Mouse (Mus musculus) neural tube, embryonic 15.5 days (tissue): Measurements from ENCODE around the gene Myh10. TPM values are rescaled to one million over a fixed set of nuclear protein-coding genes. Genes with fewer than 3 reads are reported as not detected.
A peak's percentile ranks its signal among the peaks of the same experiment; 100 is the strongest.

Experiments
- ATAC-seq: fragments of 200-750 bp; cut with Nextera tagmentation; 2 replicates; pipeline ENCODE4 v1.8.0; 2017; ENCODE audit warnings: mild to moderate bottlenecking, moderate TSS enrichment, moderate library complexity; ENCODE audit not compliant: low FRiP score
- H3K27ac ChIP-seq: fragments of 300-500 bp; sonication (generic); replicated peaks from 2 replicates; pipeline ENCODE4 v1.5.1; 2015; ENCODE audit warnings: mild to moderate bottlenecking, inconsistent platforms
- H3K27me3 ChIP-seq: fragments of 300-500 bp; sonication (generic); replicated peaks from 2 replicates; pipeline ENCODE4 v1.6.1; 2015; ENCODE audit warnings: inconsistent platforms
- H3K36me3 ChIP-seq: fragments of 300-500 bp; sonication (generic); 2 replicates; pipeline ENCODE4 v1.6.1; 2015; ENCODE audit warnings: inconsistent platforms
- H3K4me1 ChIP-seq: fragments of 300-500 bp; sonication (generic); 2 replicates; pipeline ENCODE4 v1.6.1; 2015; ENCODE audit warnings: inconsistent platforms
- H3K4me2 ChIP-seq: fragments of 300-500 bp; sonication (generic); 2 replicates; pipeline ENCODE4 v1.6.1; 2015; ENCODE audit warnings: inconsistent platforms, mild to moderate bottlenecking, moderate library complexity
- H3K4me3 ChIP-seq: fragments of 300-500 bp; sonication (generic); replicated peaks from 2 replicates; pipeline ENCODE4 v1.5.1; 2015; ENCODE audit warnings: mild to moderate bottlenecking, inconsistent platforms
- H3K9ac ChIP-seq: fragments of 300-500 bp; sonication (generic); replicated peaks from 2 replicates; pipeline ENCODE4 v1.6.1; 2015; ENCODE audit warnings: mild to moderate bottlenecking, inconsistent platforms
- H3K9me3 ChIP-seq: fragments of 300-500 bp; sonication (generic); replicated peaks from 2 replicates; pipeline ENCODE4 v1.6.1; 2016; ENCODE audit warnings: inconsistent platforms
- WGBS: fragments of 180-500 bp; shearing (Covaris S2); methylation state at CpG from one replicate; pipeline ENCODE4 v1.1.7; 2015; ENCODE audit warnings: mixed read lengths; 5-methylcytosine and 5-hydroxymethylcytosine counted together
- polyA plus RNA-seq: library from polyadenylated mRNA; unstranded; fragments of >200 nt; fragmentation: Nextera tagmentation; extraction: Ambion mirVana; gene quantifications from 2 replicates; pipeline ENCODE4 v1.2.1, GENCODE M21; 2015

Myh10 gene
- polyA plus RNA-seq, 1 experiment from 2014 or later: 84.8 TPM

GRCm38 (mm10) chr11:68702370-68702769 lies 11.0 kb downstream of the Myh10 start:
- WGBS: 98% methylated on average over 6 of the region's 6 CpGs

GRCm38 (mm10) chr11:68703360-68703759 lies 12.0 kb downstream of the Myh10 start:
- H3K36me3 ChIP-seq: peaks cover 54% of the 10 kb centered on the region
- ATAC-seq: no peak
- no peak overlapping the region for H3K4me3 ChIP-seq
- no peaks in the 10 kb centered on the region for H3K9me3 ChIP-seq
- 89% methylated on average over 1 of the region's 1 CpGs for WGBS
- H3K27me3 ChIP-seq: no peaks in the 10 kb centered on the region
- peaks cover 22% of the 10 kb centered on the region for H3K4me1 ChIP-seq
- H3K4me2 ChIP-seq: no peak overlapping the region
- H3K9ac ChIP-seq: no peak overlapping the region
- no peak overlapping the region for H3K27ac ChIP-seq

More at GRCm38 (mm10) chr11:68702370-68702769, 11.0 kb downstream of the Myh10 start:
- peaks cover 54% of the 10 kb centered on the region for H3K36me3 ChIP-seq
- H3K4me3 ChIP-seq: no peak overlapping the region
- no peak overlapping the region for H3K4me2 ChIP-seq
- no peaks in the 10 kb centered on the region for H3K9me3 ChIP-seq
- no peak overlapping the region for H3K27ac ChIP-seq
- no peak overlapping the region for H3K9ac ChIP-seq
- peaks cover 13% of the 10 kb centered on the region for H3K4me1 ChIP-seq
- H3K27me3 ChIP-seq: no peaks in the 10 kb centered on the region
- ATAC-seq: no peak

GRCm38 (mm10) chr11:68704258-68704657 lies 12.9 kb downstream of the Myh10 start:
- ATAC-seq: no peak
- Histone ChIP-seq H3K27ac (no peak overlapping the region), H3K9me3 (no peaks in the 10 kb centered on the region), H3K27me3 (no peaks in the 10 kb centered on the region), H3K4me2 (no peak overlapping the region), H3K4me1 (peaks cover 22% of the 10 kb centered on the region), H3K4me3 (no peak overlapping the region), H3K9ac (no peak overlapping the region), H3K36me3 (peaks cover 51% of the 10 kb centered on the region)
- 91% methylated on average over 1 of the region's 1 CpGs for WGBS

- H3K9me3 ChIP-seq: no peaks in the 10 kb centered on the region
- 95% methylated on average over 2 of the region's 2 CpGs for WGBS
- no peak overlapping the region for H3K27ac ChIP-seq
- no peak overlapping the region for H3K4me3 ChIP-seq
- no peak for ATAC-seq
- no peaks in the 10 kb centered on the region for H3K27me3 ChIP-seq
- H3K36me3 ChIP-seq: peaks cover 45% of the 10 kb centered on the region
- peaks cover 24% of the 10 kb centered on the region for H3K4me1 ChIP-seq
- H3K4me2 ChIP-seq: no peak overlapping the region
- H3K9ac ChIP-seq: no peak overlapping the region
Observed at GRCm38 (mm10) chr11:68704847-68705246, 13.5 kb downstream of the Myh10 start.

- Histone ChIP-seq H3K4me3 (no peak overlapping the region), H3K27me3 (no peaks in the 10 kb centered on the region), H3K36me3 (peaks cover 25% of the 10 kb centered on the region), H3K4me1 (peaks cover 26% of the 10 kb centered on the region), H3K27ac (peak overlapping the region; percentile 49), H3K4me2 (no peak overlapping the region), H3K9ac (no peak overlapping the region), H3K9me3 (no peaks in the 10 kb centered on the region)
- WGBS: 55% methylated on average over 9 of the region's 9 CpGs
- ATAC-seq: peak; percentile 55; the same call in 1 of the 2 replicates
Observed at GRCm38 (mm10) chr11:68706524-68707429, 15.4 kb downstream of the Myh10 start.

- Histone ChIP-seq H3K4me1 (peaks cover 33% of the 10 kb centered on the region), H3K27ac (no peak overlapping the region), H3K36me3 (peaks cover 13% of the 10 kb centered on the region), H3K27me3 (no peaks in the 10 kb centered on the region), H3K9me3 (no peaks in the 10 kb centered on the region), H3K4me3 (no peak overlapping the region), H3K4me2 (no peak overlapping the region), H3K9ac (no peak overlapping the region)
- 76% methylated on average over 5 of the region's 5 CpGs for WGBS
- ATAC-seq: no peak
Observed at GRCm38 (mm10) chr11:68707881-68708582, 16.7 kb downstream of the Myh10 start.

- Histone ChIP-seq H3K36me3 (peaks cover 13% of the 10 kb centered on the region), H3K4me1 (peaks cover 44% of the 10 kb centered on the region), H3K9me3 (no peaks in the 10 kb centered on the region), H3K27me3 (no peaks in the 10 kb centered on the region), H3K4me2 (no peak overlapping the region), H3K9ac (no peak overlapping the region), H3K27ac (peak overlapping the region; percentile 64; the same call in 1 of the 2 replicates), H3K4me3 (no peak overlapping the region)
- WGBS: 87% methylated on average over 4 of the region's 4 CpGs
- no peak for ATAC-seq
Observed at GRCm38 (mm10) chr11:68716167-68716566, 24.8 kb downstream of the Myh10 start.

GRCm38 (mm10) chr11:68717171-68717840 lies 25.9 kb downstream of the Myh10 start:
- H3K27ac ChIP-seq: peak overlapping the region; percentile 64
- H3K9ac ChIP-seq: 0 out of 2 replicates have a peak overlapping the region, but pooled peaks have one; percentile 17

GRCm38 (mm10) chr11:68719096-68719648 lies 27.8 kb downstream of the Myh10 start:
- ATAC-seq: no peak
- Histone ChIP-seq H3K4me2 (no peak overlapping the region), H3K27me3 (no peaks in the 10 kb centered on the region), H3K4me3 (no peak overlapping the region), H3K36me3 (peaks cover 22% of the 10 kb centered on the region), H3K4me1 (peaks cover 37% of the 10 kb centered on the region), H3K9me3 (no peaks in the 10 kb centered on the region), H3K27ac (no peak overlapping the region; the same call in 1 of the 2 replicates), H3K9ac (no peak overlapping the region)
- WGBS: 54% methylated on average over 4 of the region's 4 CpGs

More at GRCm38 (mm10) chr11:68717171-68717840, 25.9 kb downstream of the Myh10 start:
- Histone ChIP-seq H3K4me3 (no peak overlapping the region), H3K27me3 (no peaks in the 10 kb centered on the region), H3K4me2 (peak overlapping the region; percentile 7; the same call in 1 of the 2 replicates), H3K4me1 (peaks cover 42% of the 10 kb centered on the region), H3K36me3 (peaks cover 19% of the 10 kb centered on the region), H3K9me3 (no peaks in the 10 kb centered on the region)
- peak; percentile 34; the same call in 1 of the 2 replicates for ATAC-seq
- WGBS: 51% methylated on average over 16 of the region's 16 CpGs

GRCm38 (mm10) chr11:68719774-68720173 lies 28.4 kb downstream of the Myh10 start:
- no peaks in the 10 kb centered on the region for H3K9me3 ChIP-seq
- 80% methylated on average over 5 of the region's 5 CpGs for WGBS
- H3K36me3 ChIP-seq: peaks cover 16% of the 10 kb centered on the region
- H3K4me2 ChIP-seq: no peak overlapping the region
- H3K4me1 ChIP-seq: peaks cover 32% of the 10 kb centered on the region
- no peak overlapping the region for H3K4me3 ChIP-seq
- no peaks in the 10 kb centered on the region for H3K27me3 ChIP-seq
- H3K27ac ChIP-seq: no peak overlapping the region
- no peak for ATAC-seq
- no peak overlapping the region for H3K9ac ChIP-seq

GRCm38 (mm10) chr11:68724117-68724516 lies 32.8 kb downstream of the Myh10 start:
- Histone ChIP-seq H3K4me2 (no peak overlapping the region), H3K27me3 (no peaks in the 10 kb centered on the region), H3K4me1 (peaks cover 7% of the 10 kb centered on the region), H3K27ac (no peak overlapping the region), H3K9ac (no peak overlapping the region), H3K4me3 (no peak overlapping the region), H3K36me3 (peaks cover 29% of the 10 kb centered on the region), H3K9me3 (no peaks in the 10 kb centered on the region)
- no peak for ATAC-seq
